In the genomic region with DNA sequence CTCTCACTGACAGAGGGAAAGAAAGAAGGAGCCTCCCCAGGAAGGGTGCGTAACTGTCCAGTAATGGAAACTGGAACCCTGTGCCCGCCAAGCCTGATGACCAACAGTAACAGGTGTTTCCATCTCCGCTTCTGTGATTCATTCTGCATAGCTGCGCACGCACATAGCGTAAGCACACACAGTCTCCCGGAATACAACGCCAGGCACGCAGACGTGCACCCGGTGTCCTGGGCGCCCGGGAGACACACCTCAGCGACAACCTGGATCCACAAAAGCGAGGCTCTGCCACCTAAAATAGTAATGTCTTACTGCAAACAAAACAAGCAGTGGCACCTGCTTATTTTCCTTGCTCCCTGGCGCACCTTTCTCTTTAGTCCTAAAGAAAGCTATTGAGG, we compare ENCODE assay signal across 8 mouse cellular contexts. TPM values are rescaled to one million over a fixed set of nuclear protein-coding genes. Genes with fewer than 3 reads are reported as not detected.
A peak's percentile ranks its signal among the peaks of the same experiment; 100 is the strongest.
DNase-seq lines count a peak whose midpoint lies in the region; ATAC-seq lines count a peak whose summit lies in the region.

No protein-coding gene starts in this region.

- intact Hi-C loops in gastrocnemius, postnatal 36 days (cut with DNase I): no loop called here

- H3K4me1 ChIP-seq in liver, embryonic 13.5 days (replicated peaks): peaks cover 5% of the 10 kb centered on the region; the same call in 1 of the 2 replicates
- H3K4me1 ChIP-seq in neural tube, embryonic 15.5 days: peaks cover 30% of the 10 kb centered on the region

- no peak overlapping the region for H3K27ac ChIP-seq in liver, embryonic 13.5 days
- H3K27ac ChIP-seq in neural tube, embryonic 15.5 days (replicated peaks): peak overlapping the region; percentile 94

- H3K36me3 ChIP-seq in liver, embryonic 13.5 days: no peaks in the 10 kb centered on the region
- H3K36me3 ChIP-seq in neural tube, embryonic 15.5 days: no peaks in the 10 kb centered on the region

- no peak for ATAC-seq in liver, embryonic 13.5 days (ENCODE audit: low read depth)
- peak; percentile 86 for ATAC-seq in neural tube, embryonic 15.5 days (ENCODE audit: low FRiP score)

- peak overlapping the region; percentile 64 for H3K4me2 ChIP-seq in liver, embryonic 13.5 days
- peak overlapping the region; percentile 86 for H3K4me2 ChIP-seq in neural tube, embryonic 15.5 days

- peaks cover 67% of the 10 kb centered on the region for H3K27me3 ChIP-seq in liver, embryonic 13.5 days
- 0 out of 2 replicates have a peak, but pooled peaks cover 12% of the 10 kb centered on the region for H3K27me3 ChIP-seq in neural tube, embryonic 15.5 days (replicated peaks)

- peak; percentile 23 for DNase-seq in adrenal gland, adult 2 months
- DNase-seq in adrenal gland, postnatal 4 days (ENCODE audit: low spot score in 2 of 2): no peak
- peak; percentile 59 for DNase-seq in embryo, embryonic 11 days
- DNase-seq in gastrocnemius, postnatal 36 days: peak; percentile 11 to 16
- DNase-seq in kidney, postnatal 10 days: peak; percentile 25
- DNase-seq in liver, embryonic 13.5 days: no peak
- DNase-seq in spleen, postnatal 14 days (ENCODE audit: low spot score in 2 of 2): no peak

- peak overlapping the region; percentile 48 for H3K4me3 ChIP-seq in liver, embryonic 13.5 days (replicated peaks)
- H3K4me3 ChIP-seq in neural tube, embryonic 15.5 days (replicated peaks): peak overlapping the region; percentile 65

- no peaks in the 10 kb centered on the region for H3K9me3 ChIP-seq in liver, embryonic 13.5 days (replicated peaks)
- H3K9me3 ChIP-seq in neural tube, embryonic 15.5 days (replicated peaks): no peaks in the 10 kb centered on the region

- H3K9ac ChIP-seq in liver, embryonic 13.5 days: no peak overlapping the region
- H3K9ac ChIP-seq in neural tube, embryonic 15.5 days (replicated peaks): peak overlapping the region; percentile 82

- 5% methylated on average over 16 of the region's 16 CpGs for WGBS in liver, embryonic 13.5 days (ENCODE audit: insufficient replicate concordance)
- 1% methylated on average over 16 of the region's 16 CpGs for WGBS in neural tube, embryonic 15.5 days

RNA-seq across cellular contexts. Expression of gene Ttc9, which starts 0.5 kb away (rescaled TPM):
- total RNA-seq in adrenal gland, adult 2 months (2021): 1 to 10 TPM; 3.7 to 3.8 TPM
- polyA plus RNA-seq in adrenal gland, adult 2 months (2012; rRNA removed): 0.73 TPM in 2 replicates
- 1 to 10 TPM; 5.4 to 8.0 TPM for total RNA-seq in adrenal gland, postnatal 4 days (2021)
- total RNA-seq in gastrocnemius, postnatal 36 days (2021): 1 to 10 TPM; 5.8 to 6.3 TPM
- polyA plus RNA-seq in liver, embryonic 13.5 days (2015; fragmentation: Nextera tagmentation; extraction: Ambion mirVana): 0.02 and 0.05 TPM in 2 replicates
- 17.0 and 20.9 TPM in 2 replicates for polyA plus RNA-seq in neural tube, embryonic 15.5 days (2015; fragmentation: Nextera tagmentation; extraction: Ambion mirVana)

RNA-seq across cellular contexts. Expression of gene Med6, which starts 35.7 kb away (rescaled TPM):
- total RNA-seq in adrenal gland, adult 2 months (2021): 10 to 100 TPM; 22.3 to 27.3 TPM
- 1.2 and 1.4 TPM in 2 replicates for polyA plus RNA-seq in adrenal gland, adult 2 months (2012; rRNA removed)
- 10 to 100 TPM; 33.0 to 37.3 TPM for total RNA-seq in adrenal gland, postnatal 4 days (2021)
- 1 to 10 TPM; 9.1 to 9.7 TPM for total RNA-seq in gastrocnemius, postnatal 36 days (2021)
- polyA plus RNA-seq in liver, embryonic 13.5 days (2015; fragmentation: Nextera tagmentation; extraction: Ambion mirVana): 43.2 and 46.9 TPM in 2 replicates
- polyA plus RNA-seq in neural tube, embryonic 15.5 days (2015; fragmentation: Nextera tagmentation; extraction: Ambion mirVana): 37.6 and 43.5 TPM in 2 replicates

Comparison
In these comparisons a context has a peak if more than half of its experiments do, and no peak if none do; other contexts are left out.
1. DNase-seq: peak in adrenal gland, adult 2 months (single experiment), embryo, embryonic 11 days (single experiment), gastrocnemius, postnatal 36 days (2 of 2) and kidney, postnatal 10 days (single experiment); none in adrenal gland, postnatal 4 days (0 of 2), liver, embryonic 13.5 days (single experiment) and spleen, postnatal 14 days (0 of 2).